Comparison of ENCODE assay signal across 10 mouse cellular contexts in the genomic region with DNA sequence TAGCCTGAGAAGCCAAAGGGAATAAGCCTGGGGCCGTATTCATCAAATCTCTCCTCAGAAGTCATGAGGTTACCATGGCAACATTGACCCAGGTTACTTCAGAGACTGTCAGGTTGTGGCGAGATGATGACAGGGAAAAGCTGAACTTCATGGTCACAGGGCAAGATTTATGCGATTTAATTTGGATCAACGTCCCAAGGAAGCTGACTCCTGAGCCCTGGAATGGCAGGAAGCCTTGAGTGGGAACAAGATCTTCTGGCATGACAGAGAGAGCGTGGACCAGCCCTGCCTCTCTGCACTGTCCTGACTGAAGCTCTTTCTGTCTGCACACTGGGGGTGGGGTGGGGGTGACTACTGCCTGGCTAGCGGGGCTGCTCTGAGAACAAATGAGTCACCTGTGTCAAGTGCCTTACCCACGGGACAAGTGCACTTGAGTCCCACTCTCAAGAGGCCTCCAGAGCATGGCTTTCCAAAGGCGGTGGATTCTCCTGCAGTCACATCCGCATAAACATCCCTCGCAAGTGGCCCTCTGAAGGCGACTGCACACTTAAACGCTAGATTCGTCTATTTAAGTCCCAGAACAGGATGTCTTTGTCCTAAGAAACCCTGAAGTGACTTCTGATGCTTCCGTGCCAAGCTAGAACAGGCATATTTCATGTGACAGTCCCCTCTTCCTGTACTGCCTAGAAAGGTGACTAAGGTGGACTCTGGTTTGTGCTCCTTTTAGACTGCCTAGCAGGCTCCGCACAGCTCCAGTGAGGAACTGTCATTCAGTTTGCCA. TPM values are rescaled to one million over a fixed set of nuclear protein-coding genes. Genes with fewer than 3 reads are reported as not detected.
DNase-seq lines count a peak whose midpoint lies in the region; ATAC-seq lines count a peak whose summit lies in the region.
"Had no signal": no experiment of that assay in that cellular context is flagged by ENCODE, and none has a peak within 500 bp of the region (broad histone marks: within the 10 kb centered on the region; RNA-seq: fewer than 3 reads in every experiment).

No protein-coding gene starts in this region.

- H3K4me2 ChIP-seq in hindbrain, embryonic 12.5 days (replicated peaks) = no peak overlapping the region

- DNase-seq in thymus, postnatal 25 days = peak; percentile 46
- no peak for DNase-seq in thymus, postnatal 14 days
- peak; percentile 91 to 95 for DNase-seq in lung, adult 18-20 months
- no peak for DNase-seq in layer of hippocampus, adult 8-10 months (ENCODE audit: low spot score in 2 of 2)
- DNase-seq in spleen, adult 12 weeks (ENCODE audit: low spot score) = no peak
- no peak for DNase-seq in gastrocnemius, postnatal 10 days

- peak overlapping the region; percentile 52 for H3K27ac ChIP-seq in hindbrain, embryonic 12.5 days

- peak; percentile 69 for ATAC-seq in hindbrain, embryonic 12.5 days (ENCODE audit: low FRiP score)
- no peak for ATAC-seq in megakaryocyte, adult 5-6 weeks (ENCODE audit: poor library complexity, severe bottlenecking)

- peaks cover 24% of the 10 kb centered on the region for H3K4me1 ChIP-seq in hindbrain, embryonic 12.5 days

- no peaks in the 10 kb centered on the region for H3K36me3 ChIP-seq in hindbrain, embryonic 12.5 days

- H3K9ac ChIP-seq in hindbrain, embryonic 12.5 days = no peak overlapping the region

- no peaks in the 10 kb centered on the region for H3K9me3 ChIP-seq in hindbrain, embryonic 12.5 days (replicated peaks)

- no peaks in the 10 kb centered on the region for H3K27me3 ChIP-seq in hindbrain, embryonic 12.5 days

- 63% methylated on average over 15 of the region's 15 CpGs for WGBS in hindbrain, embryonic 12.5 days

- no peak overlapping the region for H3K4me3 ChIP-seq in hindbrain, embryonic 12.5 days

RNA-seq across cellular contexts. Expression of a gene that starts 26.7 kb away (rescaled TPM):
- polyA plus RNA-seq in hindbrain, embryonic 12.5 days (2016; fragmentation: Nextera tagmentation; extraction: Ambion mirVana) = 0.19 TPM in 1 of 2 replicates, not detected in the other
- total RNA-seq in megakaryocyte, adult 5-6 weeks (2015) = not detected in 2 replicates
- total RNA-seq in megakaryocyte, adult 5-6 weeks (2017) = not detected in 2 replicates
- total RNA-seq in layer of hippocampus, adult 8-10 months (2022) = not detected
- not detected for total RNA-seq in gastrocnemius, postnatal 10 days (2021)
- total RNA-seq: left cerebral cortex, postnatal 25 days had no signal
- polyA plus RNA-seq: embryonic facial prominence, embryonic 14.5 days had no signal

RNA-seq across cellular contexts. Expression of a gene that starts 27.6 kb away (rescaled TPM):
- 32.4 and 41.0 TPM in 2 replicates for polyA plus RNA-seq in hindbrain, embryonic 12.5 days (2016; fragmentation: Nextera tagmentation; extraction: Ambion mirVana)
- total RNA-seq in megakaryocyte, adult 5-6 weeks (2015) = 11.7 and 13.7 TPM in 2 replicates
- 12.4 and 12.8 TPM in 2 replicates for total RNA-seq in megakaryocyte, adult 5-6 weeks (2017)
- 10 to 100 TPM; 32.3 to 39.8 (median 33.4) TPM for total RNA-seq in layer of hippocampus, adult 8-10 months (2022)
- 10 to 100 TPM; 23.7 to 27.0 TPM for total RNA-seq in gastrocnemius, postnatal 10 days (2021)

Comparison
In these comparisons a context has a peak if more than half of its experiments do, and no peak if none do; other contexts are left out.
1. DNase-seq: peak in thymus, postnatal 25 days (single experiment) and lung, adult 18-20 months (2 of 2); none in thymus, postnatal 14 days (single experiment), layer of hippocampus, adult 8-10 months (0 of 2), spleen, adult 12 weeks (single experiment) and gastrocnemius, postnatal 10 days (single experiment).